Mouse (Mus musculus) G1E (cell line): ENCODE data around the gene Brd7. TPM values are rescaled to one million over a fixed set of nuclear protein-coding genes. Genes with fewer than 3 reads are reported as not detected.

ENCODE experiments used
- ATAC-seq: 2 replicates; pipeline ENCODE4 v1.8.0; 2016; ENCODE audit warnings: mild to moderate bottlenecking; ENCODE audit not compliant: insufficient number of reproducible peaks, poor library complexity, low FRiP score, severe bottlenecking; ENCODE audit errors: extremely low read depth
- DNase-seq: peaks from one replicate; pipeline ENCODE4 v3.0.0; 2012; ENCODE audit warnings: low spot score
- H3K27me3 ChIP-seq: 2 replicates; pipeline ENCODE4 v1.6.1; 2012; ENCODE audit warnings: mild to moderate bottlenecking, low read length, inconsistent platforms; ENCODE audit not compliant: insufficient read depth
- H3K36me3 ChIP-seq: replicated peaks from 2 replicates; pipeline ENCODE3; 2012; ENCODE audit warnings: mild to moderate bottlenecking, inconsistent platforms
- H3K4me1 ChIP-seq: 2 replicates; pipeline ENCODE4 v1.6.1; 2012; ENCODE audit warnings: low read depth, low read length, inconsistent platforms, mixed read lengths; ENCODE audit not compliant: insufficient read depth
- H3K4me3 ChIP-seq: 2 replicates; pipeline ENCODE4 v1.5.1; 2012; ENCODE audit warnings: low read depth, mild to moderate bottlenecking, inconsistent platforms, low read length, moderate library complexity, mixed read lengths
- H3K9me3 ChIP-seq: replicated peaks from 2 replicates; pipeline ENCODE4 v1.6.1; 2012; ENCODE audit warnings: inconsistent platforms
- CTCF ChIP-seq: IDR thresholded peaks from 2 replicates; pipeline ENCODE4 v1.5.1; 2012; ENCODE audit warnings: low read depth, low read length, inconsistent platforms, mixed read lengths
- GATA1 ChIP-seq: IDR thresholded peaks from 2 replicates; pipeline ENCODE4 v1.6.1; 2012; ENCODE audit warnings: borderline replicate concordance, low read length, inconsistent platforms, mixed read lengths
- GATA2 ChIP-seq: IDR thresholded peaks from 2 replicates; pipeline ENCODE4 v1.6.1; 2012; ENCODE audit warnings: low read depth, low read length, inconsistent platforms, borderline replicate concordance
- POLR2AphosphoS5 ChIP-seq: IDR thresholded peaks from 2 replicates; pipeline ENCODE4 v1.6.1; 2012; ENCODE audit warnings: low read depth, low read length, inconsistent platforms; ENCODE audit not compliant: insufficient replicate concordance
- TAL1 ChIP-seq: conservative IDR thresholded peaks from 2 replicates; pipeline ENCODE4 v1.6.1; 2012; ENCODE audit warnings: low read depth, low read length, inconsistent platforms, mixed read lengths
- polyA plus RNA-seq: library from polyadenylated mRNA; stranded (reverse); fragments of >175 nt; gene quantifications from 2 replicates; pipeline ENCODE4 v1.2.3, GENCODE M21; 2012
- total RNA-seq, 2 experiments: library from RNA; stranded (forward) in 1 of 2; stranded (reverse) in 1 of 2; fragments of 200-1000 nt in 1 of 2; fragments of >200 nt in 1 of 2; fragmentation: Nextera tagmentation in 1 of 2; gene quantifications; 2 replicates each; pipeline ENCODE4 v1.2.3; 2014 to 2017

Brd7 gene
- total and polyA plus RNA-seq, 3 experiments = 90.0 to 374 (median 99.4) TPM

DNA sequence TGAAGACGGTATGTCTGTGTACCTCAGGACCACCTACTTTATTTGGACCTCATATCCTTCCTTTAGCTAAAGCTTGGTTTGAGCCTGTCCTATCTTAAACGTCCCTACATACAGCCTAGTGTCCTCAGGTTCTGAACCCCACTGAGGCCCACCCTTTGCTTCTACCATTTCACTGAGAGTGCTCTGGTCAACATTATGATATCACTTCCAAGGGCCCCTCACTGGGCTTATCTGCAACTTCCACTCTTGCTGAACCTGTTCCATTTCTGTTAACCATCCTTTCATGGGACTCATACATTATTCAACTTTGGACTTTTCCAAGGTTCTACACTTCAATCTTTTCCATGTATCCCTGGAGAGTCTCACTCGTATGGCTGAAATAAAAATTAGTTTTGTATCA, 27.0 kb downstream of the Brd7 start:
- H3K4me3 ChIP-seq = no peak overlapping the region
- TF ChIP-seq GATA1 = no peak
- no peak for TF ChIP-seq GATA2
- no peak for TF ChIP-seq TAL1
- TF ChIP-seq POLR2AphosphoS5 = no peak
- TF ChIP-seq CTCF = no peak
- DNase-seq (no peak), ATAC-seq (no peak)
- H3K27me3 ChIP-seq = no peaks in the 10 kb centered on the region
- peaks cover 95% of the 10 kb centered on the region for H3K36me3 ChIP-seq
- H3K4me1 ChIP-seq = peaks cover 7% of the 10 kb centered on the region; the same call in 1 of the 2 replicates
- H3K9me3 ChIP-seq = no peaks in the 10 kb centered on the region

DNA sequence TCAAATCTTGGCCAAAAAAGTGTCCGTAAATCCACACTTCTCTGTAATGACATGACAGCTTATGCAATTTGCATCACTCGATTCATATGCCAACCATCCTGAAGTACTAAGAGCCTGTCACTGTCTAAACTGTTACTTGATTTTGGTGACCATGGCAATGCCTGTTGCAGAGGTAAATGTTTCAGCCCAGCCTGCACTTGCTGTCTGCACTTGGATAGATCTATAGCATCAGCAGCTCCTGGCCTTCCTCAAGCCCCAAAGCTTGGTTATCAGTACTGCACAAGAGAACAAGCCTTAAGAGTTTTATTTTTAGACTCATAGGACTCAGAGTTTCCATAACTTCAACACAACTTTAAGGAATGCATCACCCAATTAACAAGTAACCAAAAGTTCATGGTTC, 27.6 kb downstream of the Brd7 start:
- peaks cover 95% of the 10 kb centered on the region for H3K36me3 ChIP-seq
- H3K9me3 ChIP-seq = no peaks in the 10 kb centered on the region
- peaks cover 5% of the 10 kb centered on the region; the same call in 1 of the 2 replicates for H3K4me1 ChIP-seq
- H3K27me3 ChIP-seq = no peaks in the 10 kb centered on the region
- TF ChIP-seq POLR2AphosphoS5 (no peak), GATA1 (no peak), GATA2 (no peak), TAL1 (no peak), CTCF (no peak)
- ATAC-seq (no peak), DNase-seq (no peak)
- no peak overlapping the region for H3K4me3 ChIP-seq

DNA sequence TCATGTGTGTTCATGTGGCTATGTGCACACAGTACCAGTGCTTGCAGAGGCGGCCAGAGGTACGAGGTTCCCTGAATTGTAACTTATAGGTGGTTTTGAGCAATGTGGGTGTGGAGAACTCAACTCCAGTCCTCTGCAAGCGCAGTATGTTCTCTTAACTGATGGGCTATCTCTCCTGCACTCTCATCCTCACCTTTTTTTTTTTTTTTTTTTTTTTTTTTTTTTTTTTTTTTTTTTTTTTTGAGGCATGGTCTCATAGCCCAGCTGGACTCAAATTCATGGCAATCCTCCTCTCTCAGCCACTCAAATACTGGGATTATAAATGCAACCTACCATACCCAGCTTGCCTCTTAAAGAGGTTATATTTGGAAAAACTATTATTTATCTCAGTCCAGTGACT, 31.2 kb downstream of the Brd7 start:
- ATAC-seq = no peak
- no peak overlapping the region for H3K4me3 ChIP-seq
- peaks cover 99% of the 10 kb centered on the region for H3K36me3 ChIP-seq
- no peaks in the 10 kb centered on the region for H3K9me3 ChIP-seq
- H3K4me1 ChIP-seq = peaks cover 18% of the 10 kb centered on the region
- TF ChIP-seq POLR2AphosphoS5 (0 out of 2 replicates have a peak, but pooled peaks have one; percentile 24), TAL1 (no peak)
- no peak for DNase-seq
- H3K27me3 ChIP-seq = no peaks in the 10 kb centered on the region

DNA sequence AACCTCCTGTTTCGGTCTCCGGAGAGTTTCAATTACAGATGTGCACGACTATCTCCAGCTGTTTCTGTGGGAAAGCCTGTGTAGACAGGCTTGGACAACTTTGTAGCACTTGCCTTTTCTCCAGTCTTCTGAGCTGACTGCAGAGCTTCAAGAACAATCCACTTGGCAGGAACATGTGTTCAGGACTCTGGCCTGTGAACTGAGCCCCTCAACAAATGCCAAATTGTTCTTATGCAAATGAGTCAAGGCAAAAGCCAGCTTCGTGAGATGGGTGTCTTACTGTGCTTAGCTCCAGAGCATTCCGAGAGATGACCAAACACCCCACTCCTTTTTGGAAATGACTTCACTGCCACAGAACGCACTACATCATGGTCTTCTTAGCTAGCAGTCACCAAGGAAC, 33.3 kb downstream of the Brd7 start:
- TF ChIP-seq CTCF (no peak), POLR2AphosphoS5 (no peak; the same call in 1 of the 2 replicates), GATA1 (no peak), GATA2 (no peak), TAL1 (no peak)
- DNase-seq (no peak), ATAC-seq (no peak)
- peaks cover 31% of the 10 kb centered on the region for H3K4me1 ChIP-seq
- peaks cover 99% of the 10 kb centered on the region for H3K36me3 ChIP-seq
- no peaks in the 10 kb centered on the region for H3K27me3 ChIP-seq
- no peak overlapping the region for H3K4me3 ChIP-seq
- H3K9me3 ChIP-seq = no peaks in the 10 kb centered on the region

DNA sequence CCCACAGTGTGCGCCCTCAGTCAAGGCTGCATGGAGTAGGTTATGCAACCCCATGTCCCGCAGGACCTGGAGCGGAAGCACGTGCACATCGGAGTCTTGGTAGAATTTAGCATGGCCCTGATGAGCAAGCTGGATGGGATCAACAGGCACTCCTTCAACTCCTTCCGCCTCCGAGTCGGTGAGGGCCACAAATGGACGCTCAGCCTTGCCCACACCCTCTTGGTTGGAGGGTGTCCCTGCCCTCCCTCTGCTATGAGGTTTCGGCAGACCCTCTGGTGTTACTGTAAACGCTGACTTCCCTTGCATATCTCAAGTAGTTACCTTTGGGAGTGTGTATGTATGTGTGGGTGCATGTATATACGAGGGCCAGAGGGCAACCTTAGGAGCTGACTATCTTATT, 35.7 kb downstream of the Brd7 start:
- peaks cover 44% of the 10 kb centered on the region for H3K4me1 ChIP-seq
- no peaks in the 10 kb centered on the region for H3K27me3 ChIP-seq
- H3K9me3 ChIP-seq = no peaks in the 10 kb centered on the region
- no peak overlapping the region for H3K4me3 ChIP-seq
- peaks cover 100% of the 10 kb centered on the region for H3K36me3 ChIP-seq
- DNase-seq = no peak
- ATAC-seq = no peak
- TF ChIP-seq POLR2AphosphoS5 (no peak), CTCF (no peak), TAL1 (no peak), GATA2 (no peak), GATA1 (no peak)

DNA sequence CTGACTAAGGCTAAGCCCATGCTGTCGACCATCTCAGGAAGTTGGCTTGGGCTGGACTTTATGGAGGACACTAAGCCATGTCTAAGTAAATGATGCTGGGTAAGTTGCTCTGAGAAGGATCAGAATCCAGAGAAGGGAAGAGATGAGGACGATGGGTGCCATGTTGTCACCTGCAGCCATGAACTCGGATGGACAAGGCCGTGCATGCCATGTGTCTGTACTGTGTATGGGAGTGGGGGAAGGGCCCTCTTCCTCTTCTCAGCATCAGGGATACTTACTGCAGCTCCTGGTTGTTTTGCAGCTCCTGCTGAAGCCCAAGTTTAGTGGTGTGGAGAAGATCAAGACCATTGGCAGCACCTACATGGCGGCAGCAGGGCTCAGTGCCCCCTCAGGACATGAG, 36.2 kb downstream of the Brd7 start:
- Histone ChIP-seq H3K9me3 (no peaks in the 10 kb centered on the region), H3K27me3 (no peaks in the 10 kb centered on the region), H3K4me1 (peaks cover 45% of the 10 kb centered on the region), H3K36me3 (peaks cover 100% of the 10 kb centered on the region), H3K4me3 (no peak overlapping the region)
- ATAC-seq (no peak), DNase-seq (no peak)
- no peak for TF ChIP-seq GATA1
- TF ChIP-seq TAL1 = no peak
- no peak for TF ChIP-seq GATA2

DNA sequence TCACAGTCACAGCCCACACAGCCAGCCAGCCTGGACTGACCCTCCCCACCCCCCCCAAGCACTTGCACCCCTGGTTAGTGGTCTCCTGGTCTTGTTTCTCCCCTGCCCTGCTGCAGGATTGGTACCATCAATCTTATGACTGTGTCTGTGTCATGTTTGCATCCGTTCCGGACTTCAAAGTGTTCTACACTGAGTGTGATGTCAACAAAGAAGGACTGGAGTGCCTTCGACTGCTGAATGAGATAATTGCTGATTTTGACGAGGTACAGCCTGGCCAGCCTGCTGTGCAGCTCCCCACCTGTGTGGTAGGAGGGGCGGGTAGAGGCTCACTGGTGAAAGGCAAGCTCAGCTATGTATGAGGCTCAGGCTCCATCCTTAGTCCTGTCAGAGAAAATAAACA, 36.7 kb downstream of the Brd7 start:
- H3K9me3 ChIP-seq = no peaks in the 10 kb centered on the region
- H3K4me3 ChIP-seq = no peak overlapping the region
- DNase-seq (no peak), ATAC-seq (no peak)
- H3K27me3 ChIP-seq = no peaks in the 10 kb centered on the region
- H3K36me3 ChIP-seq = peaks cover 100% of the 10 kb centered on the region
- TF ChIP-seq GATA1 (no peak), GATA2 (no peak), CTCF (no peak)
- H3K4me1 ChIP-seq = peaks cover 49% of the 10 kb centered on the region
